Mouse (Mus musculus): ENCODE results near the gene Evx1. TPM values are rescaled to one million over a fixed set of nuclear protein-coding genes. Genes with fewer than 3 reads are reported as not detected.

Gene Evx1
- total RNA-seq (2023), result not detected

DNA sequence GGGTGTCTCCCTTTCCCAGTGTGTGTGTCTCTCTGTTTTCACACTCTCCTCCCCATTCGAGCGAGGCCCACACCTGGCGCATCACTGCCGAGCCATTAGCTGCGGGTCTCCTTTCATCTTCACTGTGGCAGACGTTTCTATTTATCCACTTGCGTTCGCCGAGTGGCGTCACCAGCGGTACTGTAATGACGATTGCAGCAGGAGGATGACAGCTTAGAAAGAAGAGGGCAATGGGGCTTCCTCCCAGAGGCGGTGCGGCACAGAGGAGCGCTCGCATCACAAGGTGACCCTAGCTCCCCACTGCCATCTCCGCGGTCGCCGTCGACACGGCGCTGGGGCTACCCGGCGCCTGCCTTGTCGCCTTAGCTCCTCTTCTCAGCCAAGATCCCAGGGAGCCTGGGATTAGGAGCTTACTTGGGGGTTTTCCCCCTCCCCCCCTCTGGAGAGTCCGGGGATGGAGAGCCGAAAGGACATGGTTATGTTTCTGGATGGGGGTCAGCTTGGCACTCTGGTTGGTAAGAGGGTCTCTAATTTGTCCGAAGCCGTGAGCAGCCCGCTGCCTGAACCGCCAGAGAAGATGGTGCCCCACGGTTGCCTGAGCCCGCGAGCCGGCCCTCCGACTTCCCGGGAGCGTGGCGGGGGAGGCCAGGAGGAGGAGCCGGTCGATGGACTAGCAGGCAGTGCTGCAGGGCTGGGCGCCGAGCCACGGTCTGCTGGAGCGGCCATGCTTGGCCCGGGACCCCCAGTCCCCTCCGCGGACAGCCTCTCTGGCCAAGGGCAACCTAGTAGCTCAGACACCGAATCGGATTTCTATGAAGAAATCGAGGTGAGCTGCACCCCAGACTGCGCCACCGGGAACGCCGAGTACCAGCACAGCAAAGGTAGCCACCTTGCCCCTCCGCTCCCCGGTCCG is at the start of gene Evx1:
TSS of gene Evx1 (plus strand) at position 108 of the 913 bp plus-strand sequence.

Other genes with a start within 250 kb of the Evx1 start
- gene Hoxa1, start 155.2 kb upstream of the Evx1 start, total RNA-seq (2023), result not detected
- gene Hoxa2, start 148.7 kb upstream of the Evx1 start, total RNA-seq (2023), result not detected
- not detected for gene 5730596B20Rik, start 136.0 kb upstream of the Evx1 start, total RNA-seq (2023)
- gene Hoxa4, start 121.7 kb upstream of the Evx1 start, total RNA-seq (2023), result under 1 TPM in 1 of 2 experiments, not detected in 1; 0.24 TPM
- not detected for gene Hoxa5, start 108.9 kb upstream of the Evx1 start, total RNA-seq (2023)
- not detected for gene Hoxa6, start 104.8 kb upstream of the Evx1 start, total RNA-seq (2023)
- gene Hoxa3, start 100.2 kb upstream of the Evx1 start, total RNA-seq (2023), result under 1 TPM in 1 of 2 experiments, not detected in 1; 0.46 TPM
- not detected for gene Gm28308, start 100.2 kb upstream of the Evx1 start, total RNA-seq (2023)
- under 1 TPM in 1 of 2 experiments, not detected in 1; 0.90 TPM for gene Hoxa7, start 91.6 kb upstream of the Evx1 start, total RNA-seq (2023)
- gene Hoxa9, start 82.4 kb upstream of the Evx1 start, total RNA-seq (2023), result 1 to 10 TPM in 1 of 2 experiments, under 1 TPM in 1; 0.31 to 1.1 TPM
- gene Hoxa10, start 72.6 kb upstream of the Evx1 start, total RNA-seq (2023), result under 1 TPM in 1 of 2 experiments, not detected in 1; 0.15 TPM
- gene Hoxa11, start 67.7 kb upstream of the Evx1 start, total RNA-seq (2023), result not detected
- gene Hoxa13, start 52.6 kb upstream of the Evx1 start, total RNA-seq (2023), result not detected

Measured in neutrophil, adult 83 days (primary cell).